Mouse (Mus musculus) megakaryocyte, embryonic 14.5 days (primary cell): ENCODE measurements around the gene Mpo. TPM values are rescaled to one million over a fixed set of nuclear protein-coding genes. Genes with fewer than 3 reads are reported as not detected.

Experiments
- H3K27me3 ChIP-seq: replicated peaks from 2 replicates; pipeline ENCODE3; 2012; ENCODE audit warnings: inconsistent platforms
- H3K36me3 ChIP-seq: replicated peaks from 2 replicates; pipeline ENCODE3; 2012; ENCODE audit warnings: low read length, inconsistent platforms, mixed read lengths
- H3K4me1 ChIP-seq: 2 replicates; pipeline ENCODE4 v1.6.1; 2012; ENCODE audit warnings: inconsistent platforms
- H3K4me3 ChIP-seq: replicated peaks from 2 replicates; pipeline ENCODE3; 2012; ENCODE audit warnings: moderate library complexity, mild to moderate bottlenecking, inconsistent platforms
- H3K9me3 ChIP-seq: 2 replicates; pipeline ENCODE4 v1.6.1; 2012; ENCODE audit warnings: inconsistent platforms
- FLI1 ChIP-seq: IDR thresholded peaks from 2 replicates; pipeline ENCODE4 v1.6.1; 2012; ENCODE audit warnings: low read length, inconsistent platforms, mixed read lengths
- GATA1 ChIP-seq: IDR thresholded peaks from 3 replicates; pipeline ENCODE4 v1.6.1; 2012; ENCODE audit warnings: mixed read lengths, low read length, inconsistent platforms, borderline replicate concordance
- polyA plus RNA-seq: library from polyadenylated mRNA; stranded (reverse); fragments of >175 nt; gene quantifications from 2 replicates; pipeline ENCODE4 v1.2.3, GENCODE M21; 2012; ENCODE audit warnings: low replicate concordance; ENCODE audit not compliant: insufficient read depth

Mpo gene
- polyA plus RNA-seq, 1 experiment, result 297 TPM

DNA sequence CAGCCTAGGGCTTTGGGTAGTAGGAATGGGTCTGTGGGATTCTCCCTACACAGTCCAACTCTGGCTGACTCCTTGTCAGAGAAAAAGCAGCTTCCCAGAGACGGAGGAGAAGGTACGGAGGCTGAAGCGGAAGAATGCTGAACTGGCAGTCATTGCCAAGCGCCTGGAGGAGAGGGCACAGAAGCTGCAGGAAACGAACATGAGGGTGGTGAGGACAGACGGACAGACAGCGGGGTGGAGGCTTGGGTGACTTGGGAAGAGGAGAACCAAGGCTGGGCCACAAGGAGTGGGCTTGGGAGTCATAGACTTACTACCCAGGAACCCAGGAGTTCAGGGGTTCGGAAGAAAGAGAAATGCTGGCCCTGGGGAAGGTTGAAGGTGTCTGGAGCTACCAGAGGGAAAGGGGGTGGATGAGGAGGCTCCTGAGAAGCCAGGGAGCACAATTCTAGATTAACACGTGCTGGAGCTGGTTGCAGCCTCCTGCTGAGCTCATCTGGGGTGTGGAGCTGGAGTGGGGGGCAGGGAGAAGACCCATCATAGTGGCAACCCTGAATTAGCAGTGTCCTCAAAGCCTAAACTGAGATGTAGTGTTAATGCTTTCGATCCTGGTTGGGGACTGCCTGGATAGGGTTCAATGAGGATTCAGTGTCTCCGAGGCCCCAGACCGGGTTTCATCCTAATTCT lies 30.5 kb upstream of the Mpo start:
- Histone ChIP-seq H3K4me1 (peaks cover 71% of the 10 kb centered on the region), H3K27me3 (peaks cover 36% of the 10 kb centered on the region), H3K9me3 (no peaks in the 10 kb centered on the region), H3K4me3 (peak overlapping the region; percentile 3), H3K36me3 (peaks cover 75% of the 10 kb centered on the region)
- TF ChIP-seq GATA1 (no peak), FLI1 (no peak)

DNA sequence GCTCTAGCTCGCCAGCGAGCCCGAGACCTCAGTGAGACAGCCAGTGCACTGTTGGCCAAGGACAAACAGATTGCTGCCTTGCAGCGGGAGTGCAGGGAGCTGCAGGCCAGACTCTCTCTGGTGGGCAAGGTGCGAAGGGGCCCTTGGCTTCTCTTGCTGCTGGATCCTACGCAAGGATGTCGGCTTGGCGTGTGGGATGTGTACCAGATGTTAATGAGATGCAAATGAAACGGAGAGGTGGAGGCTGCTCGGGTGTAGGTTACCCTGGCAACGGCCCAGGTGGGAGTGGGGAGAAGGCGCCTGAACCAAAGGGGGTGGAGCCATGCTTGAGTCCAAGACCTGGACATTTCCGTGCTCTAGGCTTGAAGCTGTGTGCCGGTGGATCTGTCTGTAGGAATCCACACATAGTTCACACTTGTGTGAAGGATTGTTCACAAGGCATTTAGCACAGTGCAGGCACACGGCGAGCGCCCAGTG lies 29.8 kb upstream of the Mpo start:
- H3K36me3 ChIP-seq, result peaks cover 76% of the 10 kb centered on the region
- TF ChIP-seq FLI1 (no peak), GATA1 (no peak)
- H3K4me1 ChIP-seq, result peaks cover 64% of the 10 kb centered on the region
- peak overlapping the region; percentile 76 for H3K4me3 ChIP-seq
- H3K9me3 ChIP-seq, result no peaks in the 10 kb centered on the region
- peaks cover 36% of the 10 kb centered on the region for H3K27me3 ChIP-seq

DNA sequence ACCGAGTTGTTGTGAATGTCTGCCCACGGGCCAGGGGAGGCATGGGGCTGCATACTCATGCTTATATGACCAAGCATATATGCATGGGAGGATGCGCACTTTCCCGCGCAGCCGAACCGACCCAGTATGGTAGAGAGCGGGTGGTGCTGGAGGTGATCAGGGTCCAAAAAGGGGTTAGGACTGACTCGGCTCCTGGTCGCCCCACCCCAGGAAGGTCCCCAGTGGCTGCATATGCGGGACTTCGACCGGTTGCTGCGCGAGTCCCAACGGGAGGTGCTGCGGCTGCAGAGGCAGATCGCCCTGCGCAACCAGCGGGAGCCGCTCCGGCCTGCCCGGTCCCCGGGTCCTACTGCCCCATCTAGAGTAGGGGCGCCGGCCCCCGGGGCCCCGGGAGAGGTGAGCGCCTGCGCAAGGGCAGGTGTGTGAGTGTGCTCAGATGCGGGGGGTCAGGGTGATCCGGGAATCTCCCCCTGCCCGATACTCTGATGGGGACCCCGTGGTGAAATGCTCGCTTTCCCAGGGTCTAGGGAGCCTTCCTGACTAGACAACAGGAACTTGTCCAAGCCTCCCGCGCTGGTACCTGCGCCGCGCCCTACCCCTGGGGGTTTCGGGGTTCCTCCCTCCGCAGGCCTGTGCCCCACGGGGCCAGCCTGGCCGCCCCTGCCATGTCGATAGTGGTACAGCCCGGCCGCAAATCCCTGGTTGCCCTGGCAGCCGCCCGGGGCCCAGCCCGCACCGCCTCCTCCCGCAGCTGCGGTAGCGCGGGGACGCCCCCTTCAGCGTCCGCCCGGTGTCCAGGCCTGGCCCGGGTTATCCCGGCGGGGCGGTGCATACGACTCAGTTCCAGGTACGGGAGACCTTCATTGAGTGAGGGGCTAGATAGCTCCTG lies 29.1 kb upstream of the Mpo start:
- Histone ChIP-seq H3K4me3 (peak overlapping the region; percentile 76), H3K36me3 (peaks cover 80% of the 10 kb centered on the region), H3K9me3 (no peaks in the 10 kb centered on the region), H3K27me3 (peaks cover 36% of the 10 kb centered on the region), H3K4me1 (peaks cover 58% of the 10 kb centered on the region)
- no peak for TF ChIP-seq GATA1
- no peak for TF ChIP-seq FLI1

GRCm38 (mm10) chr11:87768745-87769144 lies 24.6 kb upstream of the Mpo start:
- peaks cover 12% of the 10 kb centered on the region for H3K4me1 ChIP-seq
- TF ChIP-seq FLI1 (no peak), GATA1 (no peak)
- peaks cover 99% of the 10 kb centered on the region for H3K36me3 ChIP-seq
- peaks cover 13% of the 10 kb centered on the region for H3K27me3 ChIP-seq
- H3K4me3 ChIP-seq, result no peak overlapping the region
- H3K9me3 ChIP-seq, result no peaks in the 10 kb centered on the region

DNA sequence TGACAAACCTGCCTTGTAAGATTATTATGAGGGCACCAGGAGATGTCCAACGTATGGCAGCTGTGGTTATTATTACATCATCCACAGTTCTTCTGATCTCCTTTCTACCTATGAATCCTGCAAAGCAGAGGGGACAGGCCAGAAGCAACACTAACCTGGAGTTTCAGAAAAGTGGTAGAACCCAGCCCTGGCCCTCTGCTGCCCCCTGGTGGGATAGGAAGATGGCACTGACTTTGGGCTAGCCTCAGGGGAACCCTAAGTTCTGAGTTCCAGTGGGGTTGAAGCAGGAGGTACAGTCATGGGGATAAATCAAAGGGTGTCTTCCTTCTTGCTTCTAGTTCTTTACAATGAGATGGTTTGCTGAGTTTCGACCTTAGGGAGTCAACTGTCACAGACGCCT lies 22.4 kb upstream of the Mpo start:
- Histone ChIP-seq H3K4me3 (no peak overlapping the region), H3K36me3 (peaks cover 99% of the 10 kb centered on the region), H3K9me3 (no peaks in the 10 kb centered on the region), H3K4me1 (no peaks in the 10 kb centered on the region; the same call in 1 of the 2 replicates), H3K27me3 (no peaks in the 10 kb centered on the region)
- TF ChIP-seq FLI1 (no peak), GATA1 (no peak)

DNA sequence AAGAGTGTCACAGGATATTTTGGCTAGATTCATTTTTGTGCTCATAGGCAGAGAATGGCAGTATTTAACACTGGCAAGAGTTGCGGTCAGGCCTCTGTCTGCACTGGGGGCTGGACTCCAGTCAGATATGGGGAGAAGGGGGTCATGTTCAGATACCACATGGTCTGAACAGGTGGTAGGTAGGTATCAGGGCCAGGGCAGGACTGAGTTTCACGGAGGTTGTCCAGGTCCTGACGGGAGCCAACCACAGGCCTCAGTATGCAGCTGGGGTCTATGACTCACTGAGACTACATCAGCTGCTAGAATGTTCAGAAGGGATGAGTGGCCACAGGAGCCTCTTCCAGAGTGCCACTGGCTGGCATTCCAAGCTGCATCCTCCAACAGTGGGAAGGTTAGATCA lies 21.0 kb upstream of the Mpo start:
- Histone ChIP-seq H3K36me3 (peaks cover 99% of the 10 kb centered on the region), H3K9me3 (no peaks in the 10 kb centered on the region), H3K4me3 (no peak overlapping the region), H3K27me3 (no peaks in the 10 kb centered on the region), H3K4me1 (no peaks in the 10 kb centered on the region)
- TF ChIP-seq GATA1 (no peak), FLI1 (no peak)

DNA sequence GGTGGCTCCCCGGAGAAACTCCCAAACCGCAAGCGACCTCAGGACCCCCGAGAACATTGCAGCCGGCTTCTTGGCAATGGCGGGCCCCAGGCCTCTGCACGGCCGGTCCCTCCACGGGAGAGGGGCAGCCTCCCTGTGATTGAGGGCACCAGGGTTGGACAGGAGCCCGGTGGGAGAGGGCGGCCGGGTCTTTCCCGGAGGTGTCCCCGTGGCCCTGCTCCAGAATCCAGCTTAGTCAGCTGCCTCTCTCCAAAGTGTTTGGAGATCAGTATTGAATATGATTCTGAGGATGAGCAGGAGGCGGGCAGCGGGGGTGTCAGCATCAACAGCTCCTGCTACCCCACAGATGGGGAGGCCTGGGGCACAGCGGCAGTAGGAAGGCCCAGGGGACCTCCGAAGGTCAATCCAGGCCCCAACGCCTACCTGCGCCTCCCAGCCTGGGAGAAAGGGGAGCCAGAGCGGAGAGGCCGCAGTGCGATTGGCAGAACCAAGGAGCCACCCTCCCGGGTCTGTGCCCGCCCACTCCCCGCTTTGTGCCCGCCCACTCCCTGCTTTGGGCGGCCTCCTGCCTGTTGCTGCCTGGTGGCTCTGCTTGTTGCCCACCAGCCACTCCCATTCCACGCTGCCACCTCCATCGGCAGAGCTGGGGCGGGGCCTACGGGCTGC lies 15.1 kb upstream of the Mpo start:
- Histone ChIP-seq H3K27me3 (peaks cover 2% of the 10 kb centered on the region), H3K36me3 (peaks cover 100% of the 10 kb centered on the region), H3K4me1 (peaks cover 9% of the 10 kb centered on the region; the same call in 1 of the 2 replicates), H3K9me3 (no peaks in the 10 kb centered on the region), H3K4me3 (no peak overlapping the region)
- no peak for TF ChIP-seq GATA1
- no peak for TF ChIP-seq FLI1

- peaks cover 13% of the 10 kb centered on the region; the same call in 1 of the 2 replicates for H3K4me1 ChIP-seq
- peaks cover 100% of the 10 kb centered on the region for H3K36me3 ChIP-seq
- no peak for TF ChIP-seq FLI1
- TF ChIP-seq GATA1, result no peak
- H3K4me3 ChIP-seq, result no peak overlapping the region
- H3K9me3 ChIP-seq, result no peaks in the 10 kb centered on the region
- peaks cover 2% of the 10 kb centered on the region for H3K27me3 ChIP-seq
Measured at GRCm38 (mm10) chr11:87778915-87779314, 14.5 kb upstream of the Mpo start.

- Histone ChIP-seq H3K36me3 (peaks cover 100% of the 10 kb centered on the region), H3K27me3 (peaks cover 2% of the 10 kb centered on the region), H3K4me1 (peaks cover 13% of the 10 kb centered on the region; the same call in 1 of the 2 replicates), H3K4me3 (no peak overlapping the region), H3K9me3 (no peaks in the 10 kb centered on the region)
- TF ChIP-seq FLI1 (no peak), GATA1 (no peak)
Measured at GRCm38 (mm10) chr11:87779392-87779791, 14.0 kb upstream of the Mpo start.

DNA sequence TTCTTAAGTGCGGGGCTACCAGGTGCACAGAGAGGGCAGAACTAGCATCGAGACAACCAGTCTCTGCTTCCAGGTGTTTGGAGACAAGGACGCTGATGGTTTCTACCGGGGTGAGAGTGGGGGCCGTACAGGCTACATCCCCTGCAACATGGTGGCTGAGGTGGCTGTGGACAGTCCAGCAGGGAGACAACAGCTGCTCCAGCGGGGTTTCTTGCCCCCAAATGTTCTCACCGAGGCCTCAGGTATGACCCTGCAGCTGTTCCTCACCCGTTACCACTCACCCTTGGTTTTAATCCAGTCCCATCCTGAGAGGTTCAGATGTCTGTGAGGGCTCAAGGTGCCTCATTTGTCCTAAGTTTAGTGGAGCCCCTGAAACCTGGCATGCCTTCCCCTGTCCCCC lies 13.3 kb upstream of the Mpo start:
- H3K36me3 ChIP-seq, result peaks cover 100% of the 10 kb centered on the region
- peaks cover 15% of the 10 kb centered on the region; the same call in 1 of the 2 replicates for H3K4me1 ChIP-seq

More for the DNA sequence above, 13.3 kb upstream of the Mpo start:
- no peak overlapping the region for H3K4me3 ChIP-seq
- TF ChIP-seq GATA1 (no peak), FLI1 (no peak)
- H3K27me3 ChIP-seq, result peaks cover 4% of the 10 kb centered on the region
- H3K9me3 ChIP-seq, result no peaks in the 10 kb centered on the region
